Mouse (Mus musculus): ENCODE results near the gene Coro2a.

Coro2a gene

DNA sequence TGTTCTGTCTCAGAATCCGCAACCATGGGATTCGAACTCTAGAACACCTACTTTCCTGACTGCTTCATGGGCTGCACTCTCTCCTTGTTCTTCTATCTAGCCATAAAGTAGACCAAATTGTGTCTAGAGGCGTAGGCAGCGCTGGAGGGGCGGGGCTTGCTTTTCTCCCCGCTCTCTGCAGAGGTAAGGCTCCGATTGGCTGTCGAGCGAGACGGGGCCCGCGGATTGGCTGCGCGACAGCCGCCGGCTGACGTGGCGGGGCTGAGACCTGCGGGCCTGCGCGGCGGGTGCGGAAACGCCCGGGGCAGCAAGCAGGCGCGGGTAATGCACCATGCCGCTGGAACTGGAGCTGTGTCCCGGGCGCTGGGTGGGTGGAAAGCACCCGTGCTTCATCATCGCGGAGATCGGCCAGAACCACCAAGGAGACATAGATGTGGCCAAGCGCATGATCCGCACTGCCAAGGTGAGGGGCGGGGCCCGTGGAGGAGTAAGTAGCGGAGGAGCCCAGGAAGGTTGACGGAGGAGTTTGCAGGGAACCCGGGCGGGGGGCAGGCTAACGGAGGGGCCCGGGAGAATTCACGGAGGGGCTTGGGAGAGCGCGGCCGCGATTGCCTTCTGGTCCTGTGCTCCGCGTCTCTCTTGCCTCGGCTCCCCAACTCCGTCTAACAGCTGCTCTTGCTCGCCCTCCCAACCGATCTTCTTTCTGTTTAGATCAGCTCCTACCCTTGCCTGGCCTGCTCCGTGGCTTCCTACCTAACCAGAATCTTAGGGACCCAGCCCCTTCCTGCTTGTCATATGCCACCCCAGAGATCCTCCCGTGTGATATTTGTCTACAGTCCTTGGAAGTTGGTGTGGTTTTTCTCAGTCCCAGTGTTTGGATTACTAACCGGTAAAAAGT lies 112.7 kb downstream of the Coro2a start, which contains the start of gene Nans:
Nans (plus strand) TSS at position 221 of the 898 bp plus-strand sequence.
- peak; percentile 89 to 90 for DNase-seq (ENCODE audit: low read depth in 2 of 2, low spot score in 2 of 2)

DNA sequence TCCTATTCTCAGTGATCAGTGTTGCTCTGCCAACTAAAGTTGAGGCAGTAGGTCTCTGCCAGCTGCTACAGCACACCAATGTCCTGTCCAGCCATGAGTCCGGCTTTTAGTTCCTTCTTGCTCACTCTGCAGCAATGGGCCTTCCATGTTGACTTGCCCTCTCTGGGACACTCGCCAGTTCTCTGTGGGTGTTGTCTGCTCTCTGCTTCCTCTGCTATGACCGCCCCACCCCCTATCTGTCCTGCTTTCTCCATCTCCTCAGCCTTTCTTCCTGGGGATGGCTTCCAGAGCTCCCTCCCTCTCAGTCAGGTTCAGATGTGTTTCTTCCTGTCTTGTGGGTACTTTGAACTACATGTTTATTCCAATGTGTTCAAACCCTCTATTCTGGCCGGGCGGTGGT lies 114.7 kb downstream of the Coro2a start:
- DNase-seq (ENCODE audit: low read depth in 2 of 2, low spot score in 2 of 2) = no peak
